Mouse (Mus musculus) bone marrow, adult 2 months (tissue): Measurements from ENCODE around the gene Spata45. TPM values are rescaled to one million over a fixed set of nuclear protein-coding genes. Genes with fewer than 3 reads are reported as not detected.
"Not testable (repeated sequence)": the region's sequence is repeated elsewhere in the genome, so short reads cannot be mapped to it uniquely, and the experiment has no call there.

Experiments
- H3K27ac ChIP-seq: fragments of 200-500 bp; 2 replicates; pipeline ENCODE4 v1.5.1; 2012; ENCODE audit warnings: low read depth, mild to moderate bottlenecking, control low read depth, inconsistent platforms, low read length; ENCODE audit not compliant: control insufficient read depth, poor library complexity, insufficient read depth
- H3K4me1 ChIP-seq: fragments of 200-500 bp; 2 replicates; pipeline ENCODE4 v1.6.1; 2011; ENCODE audit warnings: low read length; ENCODE audit not compliant: control insufficient read depth, insufficient read depth
- H3K4me3 ChIP-seq: fragments of 200-500 bp; replicated peaks from 2 replicates; pipeline ENCODE3; 2011; ENCODE audit warnings: mild to moderate bottlenecking, low read depth, low read length, control low read depth; ENCODE audit not compliant: control insufficient read depth
- CTCF ChIP-seq: fragments of 200-500 bp; IDR thresholded peaks from 2 replicates; pipeline ENCODE4 v1.5.1; 2011; ENCODE audit warnings: low read length, control low read depth; ENCODE audit not compliant: control insufficient read depth, insufficient read depth
- POLR2A ChIP-seq: fragments of 200-500 bp; IDR thresholded peaks from 2 replicates; pipeline ENCODE4 v1.6.1; 2011; ENCODE audit warnings: low read depth, mild to moderate bottlenecking, control low read depth, low read length, borderline replicate concordance; ENCODE audit not compliant: control insufficient read depth
- WGBS: fragments of 180-500 bp; shearing (Covaris S2); methylation state at CpG from one replicate; pipeline ENCODE4 v1.1.7; 2018; 5-methylcytosine and 5-hydroxymethylcytosine counted together
- polyA plus RNA-seq: library from polyadenylated mRNA; stranded (reverse); fragments of >200 nt; gene quantifications from 2 replicates; pipeline ENCODE4 v1.2.4, GENCODE M21; 2011; ENCODE audit warnings: low replicate concordance; ENCODE audit not compliant: missing spikeins, insufficient read depth, insufficient read length

Spata45 gene
- polyA plus RNA-seq, 1 experiment = not detected

DNA sequence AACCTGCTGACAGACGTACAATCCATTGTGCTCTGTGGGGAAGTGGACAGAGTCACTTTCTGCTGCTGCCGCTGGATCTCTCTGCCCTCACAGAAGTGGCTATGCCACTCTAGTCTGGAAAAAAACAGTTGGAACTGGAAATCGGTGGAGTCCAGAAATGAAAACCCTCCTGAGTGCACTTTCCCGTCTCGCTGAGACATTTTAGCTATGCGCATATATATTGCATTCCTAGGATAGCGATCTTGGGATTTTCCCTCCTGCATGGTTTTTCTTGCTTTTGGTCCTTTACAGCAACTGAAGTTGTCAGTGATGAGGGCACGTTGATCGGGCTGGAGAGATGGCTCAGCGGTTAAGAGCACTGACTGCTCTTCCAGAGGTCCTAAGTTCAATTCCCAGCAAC, 6.3 kb upstream of the Spata45 start:
- no peak for TF ChIP-seq POLR2A
- no peak for TF ChIP-seq CTCF
- no peak overlapping the region for H3K27ac ChIP-seq
- WGBS = 70% methylated on average over 10 of the region's 10 CpGs
- peaks cover 2% of the 10 kb centered on the region; the same call in 1 of the 2 replicates for H3K4me1 ChIP-seq
- no peak overlapping the region for H3K4me3 ChIP-seq

DNA sequence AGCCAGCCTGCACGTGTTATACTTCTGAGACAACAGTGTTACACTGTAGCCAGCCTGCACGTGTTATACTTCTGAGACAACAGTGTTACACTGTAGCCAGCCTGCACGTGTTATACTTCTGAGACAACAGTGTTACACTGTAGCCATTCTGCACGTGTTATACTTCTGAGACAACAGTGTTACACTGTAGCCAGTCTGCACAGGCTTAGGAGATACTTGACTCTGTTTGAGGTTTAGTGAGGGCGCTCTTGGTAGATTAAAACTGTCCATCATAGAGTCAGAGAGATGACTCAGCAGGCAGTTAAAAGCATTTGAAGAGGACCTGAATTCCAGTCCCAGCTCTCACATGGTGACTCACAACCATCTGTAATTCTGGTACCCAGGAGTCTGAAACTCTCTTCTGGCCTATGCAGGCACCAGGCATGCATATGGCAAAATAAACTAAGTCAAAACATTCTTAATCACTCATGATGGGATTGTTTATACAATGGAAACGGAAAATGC, 5.5 kb upstream of the Spata45 start:
- H3K27ac ChIP-seq, H3K4me1 ChIP-seq, H3K4me3 ChIP-seq: not testable (repeated sequence)
- WGBS = 67% methylated on average over 6 of the region's 6 CpGs

DNA sequence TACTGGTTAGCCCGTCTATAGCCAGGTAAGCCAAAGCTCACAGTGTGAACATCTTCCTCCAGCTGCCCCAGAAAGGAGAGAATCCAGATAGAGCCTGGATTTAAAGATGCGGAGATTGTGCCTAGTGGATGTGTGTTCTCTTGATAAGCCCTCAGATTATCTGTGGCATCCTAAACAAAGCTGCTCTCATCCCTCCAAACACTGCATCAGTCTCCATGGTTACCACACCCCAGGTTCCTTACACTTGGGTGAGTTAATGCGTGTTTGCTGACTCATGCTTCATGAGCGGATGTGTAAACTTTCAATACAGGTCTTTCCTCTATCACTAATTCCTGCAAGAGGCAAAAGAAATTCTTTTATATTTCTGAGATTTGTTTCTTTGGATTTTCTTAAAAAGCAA, 790 bp upstream of the Spata45 start:
- no peak for TF ChIP-seq CTCF
- no peak for TF ChIP-seq POLR2A
- no peak overlapping the region for H3K4me3 ChIP-seq
- WGBS = 36% methylated on average over 4 of the region's 4 CpGs
- no peak overlapping the region for H3K27ac ChIP-seq
- no peaks in the 10 kb centered on the region for H3K4me1 ChIP-seq

DNA sequence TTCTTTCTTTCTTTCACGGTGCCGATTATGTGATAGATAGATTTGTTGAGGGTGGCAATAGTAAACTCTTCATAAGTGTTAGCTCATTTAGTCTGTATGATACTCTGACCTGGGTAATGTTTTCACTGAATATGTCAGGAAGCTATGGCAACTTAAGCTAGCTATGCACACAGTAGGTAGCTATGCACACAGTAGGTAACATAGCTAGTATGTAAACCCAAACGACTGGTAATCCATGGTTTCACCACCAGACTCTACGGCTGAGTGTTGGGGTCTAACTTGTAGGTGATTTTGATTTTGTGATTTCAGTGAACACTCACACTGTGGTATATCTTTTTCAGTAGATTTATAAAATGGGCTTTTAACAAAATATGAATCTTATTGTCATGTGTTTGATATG, 1.6 kb downstream of the Spata45 start:
- H3K4me1 ChIP-seq = no peaks in the 10 kb centered on the region
- TF ChIP-seq POLR2A (no peak), CTCF (no peak)
- no peak overlapping the region for H3K4me3 ChIP-seq
- H3K27ac ChIP-seq = no peak overlapping the region
- 84% methylated on average over 4 of the region's 4 CpGs for WGBS

DNA sequence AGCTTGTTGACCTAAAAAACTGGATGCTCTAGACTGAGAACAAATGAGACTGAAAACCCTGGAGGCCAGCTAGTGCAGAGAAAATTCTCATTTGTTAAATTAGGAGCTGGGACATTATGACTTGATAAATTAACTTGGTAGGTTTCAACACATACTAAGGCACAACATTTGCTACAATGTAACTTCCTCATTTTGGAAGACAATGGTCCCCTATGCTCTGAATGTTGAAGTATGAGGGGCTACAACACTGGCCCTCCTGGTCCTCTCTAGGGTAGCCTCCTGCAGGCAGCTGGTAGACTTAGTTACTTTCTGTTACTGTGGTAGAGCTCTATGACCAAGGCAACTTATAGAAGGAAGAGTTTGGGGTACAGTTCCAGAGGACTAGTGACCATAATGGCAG, 4.9 kb downstream of the Spata45 start:
- Histone ChIP-seq H3K27ac (no peak overlapping the region), H3K4me1 (no peaks in the 10 kb centered on the region), H3K4me3 (no peak overlapping the region)
- no peak for TF ChIP-seq CTCF
- no peak for TF ChIP-seq POLR2A

DNA sequence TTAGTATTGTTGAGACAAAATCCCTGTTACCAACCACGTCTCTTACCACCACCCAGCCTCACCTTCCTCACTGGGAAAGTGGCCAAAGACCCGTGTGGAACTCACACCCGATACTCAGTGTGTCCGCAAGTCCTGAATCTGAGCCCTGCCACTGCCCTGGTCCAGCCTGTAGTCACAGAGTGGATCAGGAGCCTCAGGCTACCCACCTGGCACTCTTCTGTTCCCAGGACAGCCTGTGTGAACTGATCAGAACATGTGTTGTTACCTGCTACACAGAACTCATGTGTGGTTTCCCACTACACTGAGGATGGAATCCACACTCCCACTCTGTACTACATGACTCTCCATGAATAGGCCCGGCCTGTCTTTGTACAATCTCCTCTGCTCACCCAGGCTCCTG, 5.7 kb downstream of the Spata45 start:
- 75% methylated on average over 5 of the region's 5 CpGs for WGBS
- no peak for TF ChIP-seq POLR2A
- no peak for TF ChIP-seq CTCF

DNA sequence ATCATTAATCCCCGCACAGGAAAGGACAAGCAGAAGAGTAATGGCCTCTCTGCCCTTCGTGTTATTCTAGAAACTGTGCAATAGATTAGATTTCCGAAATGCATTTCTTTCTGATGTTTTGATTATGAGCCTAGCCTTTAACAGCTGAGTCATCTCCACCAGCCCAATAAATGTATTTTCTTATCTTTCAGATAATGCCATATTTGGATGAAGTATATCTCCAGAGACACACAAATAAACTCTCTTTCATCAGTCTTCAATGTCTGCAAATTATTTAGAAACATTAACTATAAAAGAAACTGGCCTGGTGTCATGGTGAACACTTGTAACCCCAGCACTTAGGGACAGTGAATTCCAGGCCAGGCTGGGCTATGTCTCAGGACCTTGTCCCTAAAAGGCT, 6.2 kb downstream of the Spata45 start:
- H3K4me3 ChIP-seq = no peak overlapping the region
- TF ChIP-seq CTCF (no peak), POLR2A (no peak)
- WGBS = 64% methylated on average over 3 of the region's 3 CpGs
- H3K27ac ChIP-seq = no peak overlapping the region
- H3K4me1 ChIP-seq = no peaks in the 10 kb centered on the region

More for the DNA sequence above, 5.7 kb downstream of the Spata45 start:
- Histone ChIP-seq H3K27ac (no peak overlapping the region), H3K4me3 (no peak overlapping the region), H3K4me1 (no peaks in the 10 kb centered on the region)

DNA sequence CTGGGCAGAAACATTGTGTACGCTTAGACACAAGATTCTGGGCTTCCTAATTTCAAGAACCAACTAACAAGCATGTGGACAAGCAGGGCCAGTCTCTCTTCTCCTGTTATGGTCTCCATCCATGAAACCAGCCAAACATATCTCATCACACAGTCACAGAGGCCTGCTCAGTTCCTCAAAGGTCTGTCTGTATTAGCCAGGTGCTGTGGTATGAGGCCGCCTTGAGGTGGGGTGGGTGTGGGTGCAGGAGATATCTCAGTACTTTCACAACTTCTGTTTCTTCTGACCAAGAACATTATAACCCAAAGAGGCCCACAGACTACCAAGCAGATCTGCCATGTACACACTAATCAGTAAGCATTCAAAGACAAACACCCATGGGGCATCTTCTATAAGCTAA, 8.8 kb downstream of the Spata45 start:
- Histone ChIP-seq H3K4me1 (no peaks in the 10 kb centered on the region), H3K27ac (no peak overlapping the region), H3K4me3 (no peak overlapping the region)
- TF ChIP-seq POLR2A = no peak
- no peak for TF ChIP-seq CTCF
- 83% methylated on average over 2 of the region's 2 CpGs for WGBS

DNA sequence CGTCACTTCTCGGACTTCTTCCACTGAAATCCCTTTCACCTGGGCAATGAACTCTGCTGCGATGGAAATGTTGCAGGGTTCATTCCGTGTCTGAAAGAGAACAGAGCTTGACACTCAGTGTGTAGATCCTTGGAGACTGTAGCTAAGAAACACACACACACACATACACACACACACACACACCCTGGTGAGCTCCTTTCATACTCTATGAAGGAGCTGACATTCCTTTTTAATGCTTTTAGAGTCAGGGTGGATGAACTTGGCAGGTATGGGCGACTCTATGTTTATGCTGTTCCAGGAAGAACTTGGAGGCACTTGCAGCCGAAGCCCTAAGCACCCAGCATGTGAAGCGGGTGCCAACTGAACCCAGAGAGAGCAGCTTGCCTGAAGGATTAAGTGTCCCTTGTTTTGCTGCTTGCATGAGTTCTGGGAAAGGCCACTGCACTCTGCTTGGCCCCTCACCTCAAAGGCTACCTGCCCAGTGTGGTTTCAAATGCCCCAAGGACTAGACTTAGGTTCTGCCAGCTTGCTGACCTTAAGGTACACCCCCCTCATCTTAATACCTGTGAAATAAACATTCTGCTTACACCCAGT, 9.9 kb downstream of the Spata45 start:
- H3K4me3 ChIP-seq = no peak overlapping the region
- 80% methylated on average over 7 of the region's 7 CpGs for WGBS
- H3K4me1 ChIP-seq = no peaks in the 10 kb centered on the region
- no peak overlapping the region for H3K27ac ChIP-seq
- TF ChIP-seq CTCF (no peak), POLR2A (no peak)
